Mouse (Mus musculus) induced T-regulatory cell, adult 2 months (primary cell): Measurements from ENCODE around the gene Samhd1.

Experiments used
- DNase-seq: peaks from one replicate; pipeline ENCODE4 v3.0.0-alpha.2; 2012; ENCODE audit warnings: low read depth

Gene Samhd1

GRCm38 (mm10) chr2:157136176-157136575 lies 1.1 kb upstream of the Samhd1 start:
- DNase-seq, result peak; percentile 60

- DNase-seq, result peak; percentile 57
Measured at GRCm38 (mm10) chr2:157135529-157136120, 560 bp upstream of the Samhd1 start.

DNA sequence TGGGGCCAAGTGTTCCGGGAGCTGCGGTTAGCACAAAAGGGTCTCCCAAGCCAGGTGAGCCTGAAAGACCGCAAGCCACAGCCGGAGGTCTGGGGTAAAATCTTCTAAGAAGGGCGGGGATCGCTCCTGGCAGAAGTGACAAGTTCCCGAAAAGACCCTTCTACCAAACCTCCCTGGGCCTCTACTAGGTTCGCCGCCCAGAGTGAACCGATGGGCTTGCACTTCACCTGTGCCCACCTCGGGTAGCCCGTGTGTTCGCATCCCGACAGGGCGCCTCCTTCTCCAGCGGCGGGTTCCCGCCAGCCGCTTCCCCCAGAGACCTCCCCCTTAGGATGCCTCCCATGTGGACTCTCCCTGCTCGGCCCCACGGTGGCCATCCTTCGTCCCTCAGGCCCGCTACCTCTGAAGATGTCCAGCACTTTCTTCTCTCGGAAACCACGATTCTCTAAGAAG lies 560 bp downstream of the Samhd1 start:
- peak; percentile 74 for DNase-seq

DNA sequence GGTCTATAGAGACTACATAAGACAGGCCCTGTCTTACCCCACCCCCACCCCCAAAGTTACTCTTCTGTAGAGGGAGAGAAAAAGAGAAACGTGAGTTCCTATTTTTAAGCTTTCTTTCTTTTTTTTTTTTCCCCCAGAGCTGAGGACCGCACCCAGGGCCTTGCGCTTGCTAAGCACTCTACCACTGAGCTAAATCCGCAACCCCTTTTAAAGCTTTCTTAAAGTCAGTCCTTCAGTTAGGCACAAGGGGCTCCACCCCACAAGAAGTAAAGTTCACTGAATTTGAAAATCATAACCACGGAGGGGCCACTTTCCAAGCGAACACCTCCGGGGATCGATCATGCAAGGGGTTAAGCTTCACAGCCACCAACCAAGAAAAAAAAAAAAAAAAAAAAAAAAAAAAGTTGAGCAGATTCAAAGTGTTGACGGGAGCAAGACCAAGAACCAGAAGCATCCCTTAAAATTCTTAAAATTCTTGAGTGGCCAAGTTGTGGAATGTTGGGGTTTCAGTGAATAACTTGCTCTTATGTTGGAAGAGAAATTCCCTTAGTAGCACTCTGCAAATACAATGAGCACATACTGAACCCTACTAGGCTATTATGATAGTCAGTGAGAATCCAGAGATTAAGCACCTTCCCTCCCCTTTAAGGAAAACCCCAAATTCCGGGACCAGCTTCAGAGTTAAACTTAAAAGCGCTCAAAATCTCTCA lies 1.1 kb downstream of the Samhd1 start:
- DNase-seq, result peak; percentile 67

DNA sequence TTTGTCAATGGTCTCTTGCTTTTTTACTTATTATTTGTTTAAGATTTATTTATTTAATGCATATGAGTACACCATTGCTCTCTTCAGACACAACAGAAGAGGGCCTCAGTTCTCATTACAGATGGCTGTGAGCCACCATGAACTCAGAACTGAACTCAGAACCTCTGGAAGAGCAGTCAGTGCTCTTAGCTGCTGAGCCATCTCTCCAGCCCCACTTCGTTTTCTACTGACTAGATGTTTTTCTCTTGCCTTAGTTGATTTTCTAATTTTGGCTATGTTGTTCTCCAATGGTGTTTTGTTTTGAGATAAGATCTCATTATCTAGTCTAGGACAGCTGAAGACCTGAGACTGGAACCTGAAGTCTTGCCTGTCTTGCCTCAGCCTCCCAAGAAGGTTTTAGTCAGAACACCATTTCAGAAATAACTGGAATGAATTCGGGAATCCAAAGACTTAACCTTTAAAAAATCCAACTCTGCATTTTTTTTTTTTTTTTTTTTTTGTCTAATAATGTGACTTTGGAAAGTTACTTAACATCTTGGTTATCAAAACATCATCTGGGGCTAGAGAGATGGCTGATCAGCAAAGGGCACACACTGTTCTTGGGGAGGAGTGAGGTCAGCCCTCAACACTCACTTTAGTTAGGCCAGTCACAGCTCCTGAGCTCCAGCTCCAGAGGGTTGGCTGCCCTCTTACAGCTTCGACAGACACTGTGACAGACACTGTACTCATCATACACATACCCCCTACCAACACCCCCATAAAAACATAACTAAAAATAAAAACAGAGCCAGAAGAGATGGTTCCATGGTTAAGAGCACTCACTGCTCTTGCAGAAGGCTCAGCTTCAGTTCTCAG lies 2.2 kb downstream of the Samhd1 start:
- peak; percentile 52 for DNase-seq

- peak; percentile 45 for DNase-seq
Measured at GRCm38 (mm10) chr2:157132086-157132485, 3.0 kb downstream of the Samhd1 start.

- peak; percentile 90 for DNase-seq
Measured at GRCm38 (mm10) chr2:157130813-157131514, 4.1 kb downstream of the Samhd1 start.

DNA sequence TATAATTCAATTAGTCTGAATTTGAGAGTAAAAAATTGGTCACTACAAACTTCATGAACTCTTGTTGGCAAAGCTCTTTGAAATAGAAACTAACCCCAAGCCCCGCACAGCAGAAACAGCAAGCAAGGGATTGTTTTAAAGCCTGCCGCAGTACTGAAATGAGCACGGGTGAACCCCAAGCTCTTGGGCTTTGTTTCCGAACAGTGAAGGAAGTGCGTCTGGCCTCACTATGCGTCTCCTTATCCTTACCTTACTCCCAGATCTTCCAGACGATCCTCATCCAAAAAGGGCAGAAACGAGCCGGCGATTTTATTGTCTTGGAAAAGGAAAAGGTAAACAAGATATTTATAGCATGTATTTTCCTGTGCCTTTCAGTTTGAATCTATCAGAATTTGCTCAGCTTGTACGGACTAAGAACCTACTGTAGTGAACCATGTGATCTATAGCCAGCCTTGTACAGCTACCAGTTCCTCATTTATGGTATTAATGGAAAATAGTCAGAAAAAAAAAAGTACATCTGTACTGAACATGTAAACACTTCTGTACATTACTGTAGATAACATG lies 5.4 kb downstream of the Samhd1 start:
- peak; percentile 71 for DNase-seq

- peak; percentile 46 for DNase-seq
Measured at GRCm38 (mm10) chr2:157129096-157129495, 6.0 kb downstream of the Samhd1 start.

DNA sequence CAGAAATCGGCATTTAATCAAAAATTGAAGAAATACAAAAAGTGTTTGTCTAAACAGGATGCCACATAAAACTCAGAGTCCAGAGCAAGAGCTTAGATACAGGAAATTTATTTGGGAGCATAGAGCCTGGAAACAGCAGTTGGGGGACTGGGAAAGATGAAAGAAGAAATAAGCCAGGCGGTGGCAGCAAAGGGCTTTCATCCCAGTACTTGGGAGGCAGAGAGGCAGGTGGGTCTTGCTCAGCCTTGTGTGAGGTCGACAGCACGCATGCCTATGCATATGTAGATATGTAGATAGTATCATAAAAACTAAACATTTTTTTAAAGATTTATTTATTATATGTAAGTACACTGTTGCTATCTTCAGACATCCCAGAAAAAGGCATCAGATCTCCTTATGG lies 7.0 kb downstream of the Samhd1 start:
- DNase-seq, result no peak

DNA sequence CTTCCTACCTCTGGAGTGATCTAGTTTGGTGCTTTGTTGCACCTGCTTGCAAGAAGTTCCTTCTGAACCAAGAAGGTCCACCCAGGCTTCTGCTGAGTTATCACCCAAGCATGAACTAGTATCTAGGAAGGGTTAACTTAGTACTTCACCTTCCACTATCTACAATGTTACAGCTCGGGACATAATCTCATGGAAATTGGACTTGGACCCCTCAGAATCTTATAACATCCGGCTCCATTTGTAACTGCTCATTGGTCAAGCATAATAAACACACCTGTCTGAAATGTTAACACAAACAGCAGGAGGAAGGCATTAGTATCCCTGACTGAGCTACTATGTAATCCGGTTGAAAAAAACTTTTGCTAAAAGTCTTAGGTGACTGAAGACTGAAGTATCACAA lies 7.7 kb downstream of the Samhd1 start:
- no peak for DNase-seq

DNA sequence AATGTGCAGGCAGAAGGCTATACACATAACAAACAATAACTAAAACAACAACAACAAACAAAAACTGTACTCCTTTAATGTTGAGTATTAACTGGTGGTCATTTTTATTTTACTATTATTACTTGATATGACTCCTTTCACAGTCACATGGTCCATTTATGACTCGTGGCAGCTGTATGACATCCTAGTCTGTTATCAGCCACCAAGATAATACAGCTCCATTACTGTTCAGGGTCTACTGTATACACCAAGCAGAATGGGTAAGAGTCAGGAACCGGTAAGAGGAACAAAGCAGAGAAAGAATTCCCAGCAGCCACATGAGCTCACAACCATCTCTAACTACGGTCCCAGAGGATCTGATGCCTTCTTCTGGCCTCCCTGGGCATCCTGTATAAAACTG lies 9.8 kb downstream of the Samhd1 start:
- no peak for DNase-seq

DNA sequence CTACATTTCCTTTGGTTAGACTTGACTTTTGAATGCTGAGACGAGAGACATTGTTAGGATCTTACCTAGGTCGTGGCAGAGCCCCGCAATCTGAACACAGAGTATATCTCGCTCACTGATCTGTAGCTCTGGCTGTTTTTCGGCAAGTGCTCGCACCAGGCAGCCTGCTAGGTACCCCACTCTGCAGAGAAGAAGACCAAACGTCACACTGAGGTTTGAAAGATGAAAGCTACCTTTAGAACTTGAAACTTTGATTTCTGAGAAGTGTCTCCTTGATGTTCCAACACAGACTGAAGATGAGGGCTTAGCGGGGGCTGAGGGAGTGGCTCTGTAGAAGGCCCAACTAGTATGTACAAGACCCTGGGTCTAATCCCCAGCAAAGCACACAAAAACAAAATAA lies 13.3 kb downstream of the Samhd1 start:
- peak; percentile 67 for DNase-seq

DNA sequence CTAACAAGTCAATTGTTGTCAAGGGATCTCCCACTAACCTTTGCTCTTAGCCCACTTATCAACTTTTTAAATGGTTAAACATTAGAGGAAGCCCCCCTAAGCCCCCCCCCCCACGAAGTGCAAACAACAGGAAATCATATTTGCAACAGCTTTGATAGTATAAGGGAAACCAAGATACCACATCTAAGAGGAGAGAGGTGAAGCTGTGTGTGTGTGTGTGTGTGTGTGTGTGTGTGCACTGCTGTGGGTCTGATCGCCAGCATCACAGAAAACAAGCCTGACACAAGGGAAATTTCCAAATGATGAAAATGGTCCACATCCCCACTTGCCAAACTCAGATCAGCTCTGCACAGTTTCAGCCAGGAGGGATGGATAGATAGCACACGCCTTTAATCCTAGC lies 16.0 kb downstream of the Samhd1 start:
- DNase-seq, result peak; percentile 66

- no peak for DNase-seq
Measured at GRCm38 (mm10) chr2:157118556-157118955, 16.5 kb downstream of the Samhd1 start.

GRCm38 (mm10) chr2:157116964-157117363 lies 18.1 kb downstream of the Samhd1 start:
- DNase-seq, result peak; percentile 85

DNA sequence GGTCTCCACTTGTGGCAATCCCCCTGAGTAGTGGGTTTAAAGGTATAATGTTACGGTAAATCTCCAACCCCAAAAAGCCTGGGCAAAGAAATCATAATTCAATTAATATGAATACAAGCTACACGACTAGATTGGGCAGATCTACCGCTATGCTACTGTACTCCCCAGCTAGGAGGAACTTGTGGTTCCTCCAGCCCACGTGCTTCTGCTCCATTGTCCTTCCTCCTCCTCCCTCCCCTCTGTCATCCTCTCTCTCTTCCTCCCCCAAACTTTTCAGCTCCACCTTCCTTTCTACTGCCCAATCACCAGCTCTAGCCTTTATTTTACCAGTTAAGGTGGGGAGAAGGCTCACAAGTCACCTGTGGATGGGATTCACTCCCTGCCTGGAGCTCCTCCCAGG lies 26.8 kb downstream of the Samhd1 start:
- no peak for DNase-seq

GRCm38 (mm10) chr2:157104454-157104853 lies 30.6 kb downstream of the Samhd1 start:
- no peak for DNase-seq

- no peak for DNase-seq
Measured at GRCm38 (mm10) chr2:157102256-157102655, 32.8 kb downstream of the Samhd1 start.

GRCm38 (mm10) chr2:157101650-157102049 lies 33.4 kb downstream of the Samhd1 start:
- DNase-seq, result no peak

- no peak for DNase-seq
Measured at GRCm38 (mm10) chr2:157100319-157100605, 34.8 kb downstream of the Samhd1 start.
